Mouse (Mus musculus) macrophage (primary cell): ENCODE measurements around the gene Gm28230. TPM values are rescaled to one million over a fixed set of nuclear protein-coding genes. Genes with fewer than 3 reads are reported as not detected.

ENCODE experiments used
- H3K27ac ChIP-seq: fragments of 350-480 bp; formaldehyde crosslinking; 2 replicates; pipeline ENCODE4 v1.9.0; 2021
- H3K36me3 ChIP-seq: fragments of 350-480 bp; formaldehyde crosslinking; 2 replicates; pipeline ENCODE4 v1.9.0; 2021; ENCODE audit errors: inconsistent target
- H3K4me3 ChIP-seq: fragments of 350-480 bp; formaldehyde crosslinking; 2 replicates; pipeline ENCODE4 v1.9.0; 2021; ENCODE audit errors: inconsistent target
- H3K79me2 ChIP-seq: fragments of 350-480 bp; formaldehyde crosslinking; 2 replicates; pipeline ENCODE4 v1.9.0; 2021; ENCODE audit errors: inconsistent target
- WGBS: methylation state at CpG from one replicate; pipeline ENCODE4 v1.1.7; 2026; ENCODE audit warnings: inconsistent platforms; ENCODE audit not compliant: missing documents; 5-methylcytosine and 5-hydroxymethylcytosine counted together
- polyA plus RNA-seq: library from polyadenylated mRNA; stranded (reverse); fragments of 250-400 nt; gene quantifications from 3 replicates; pipeline ENCODE4 v1.2.4, GENCODE M21; 2018; ENCODE audit warnings: inconsistent platforms

The Gm28230 gene
- polyA plus RNA-seq, 1 experiment from 2014 or later, result not detected

DNA sequence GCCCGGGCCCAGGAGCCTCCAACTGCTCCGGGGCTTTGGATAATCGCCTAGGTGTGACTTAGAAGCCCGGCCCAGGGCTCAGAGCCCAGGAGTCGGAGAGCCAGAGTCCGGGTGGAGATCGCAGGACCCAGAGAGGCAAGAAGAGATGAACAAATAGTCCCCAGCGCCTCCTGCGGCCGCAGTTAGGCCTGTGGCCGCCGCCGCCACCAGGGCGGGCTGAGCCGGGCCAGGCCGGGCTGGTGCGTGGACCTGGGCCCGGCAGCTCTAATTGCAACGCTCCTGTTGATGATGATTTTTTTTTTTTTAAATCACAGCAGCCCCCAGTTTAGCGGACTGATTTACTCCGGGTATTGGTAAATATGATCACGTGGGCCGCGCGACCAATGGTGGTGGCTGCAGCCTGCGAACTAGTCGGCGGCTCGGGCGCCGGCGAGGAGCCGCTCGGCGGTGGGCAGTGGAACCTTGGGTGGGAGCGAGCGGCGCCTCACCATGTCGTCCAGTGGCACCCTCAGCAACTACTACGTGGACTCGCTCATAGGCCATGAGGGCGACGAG lies 28.9 kb upstream of the Gm28230 start, which contains the start of gene Hoxd9:
TSS of gene Hoxd9 (plus strand) at position 161 of the 555 bp plus-strand sequence.
- Histone ChIP-seq H3K27ac (no peak within 1 kb of the TSS), H3K36me3 (no peaks in the 10 kb centered on the region), H3K79me2 (no peaks in the 10 kb centered on the region), H3K4me3 (no peak within 1 kb of the TSS)
- WGBS, result 2% methylated on average over 39 of the region's 43 CpGs

GRCm38 (mm10) chr2:74698201-74699052 lies 28.1 kb upstream of the Gm28230 start:
- Histone ChIP-seq H3K27ac (no peak overlapping the region), H3K4me3 (no peak overlapping the region)
- 5% methylated on average over 76 of the region's 86 CpGs for WGBS

DNA sequence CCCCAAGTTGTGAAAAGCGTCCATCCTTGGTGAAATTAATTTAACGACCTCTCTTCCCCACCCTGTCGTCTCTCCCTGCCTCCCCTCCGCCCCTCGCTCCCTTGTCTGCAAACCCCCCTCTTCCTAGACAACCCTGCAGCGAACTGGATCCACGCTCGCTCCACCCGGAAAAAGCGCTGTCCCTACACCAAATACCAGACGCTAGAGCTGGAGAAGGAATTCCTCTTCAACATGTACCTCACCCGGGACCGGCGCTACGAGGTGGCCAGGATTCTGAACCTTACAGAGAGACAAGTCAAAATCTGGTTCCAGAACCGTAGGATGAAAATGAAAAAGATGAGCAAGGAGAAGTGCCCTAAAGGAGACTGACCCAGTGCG lies 27.5 kb upstream of the Gm28230 start:
- Histone ChIP-seq H3K36me3 (no peaks in the 10 kb centered on the region), H3K4me3 (no peak overlapping the region), H3K27ac (no peak overlapping the region), H3K79me2 (no peaks in the 10 kb centered on the region)
- WGBS, result 10% methylated on average over 17 of the region's 17 CpGs

More at GRCm38 (mm10) chr2:74698201-74699052, 28.1 kb upstream of the Gm28230 start:
- Histone ChIP-seq H3K36me3 (no peaks in the 10 kb centered on the region), H3K79me2 (no peaks in the 10 kb centered on the region)

- H3K36me3 ChIP-seq, result no peaks in the 10 kb centered on the region
- H3K4me3 ChIP-seq, result no peak overlapping the region
- WGBS, result 24% methylated on average over 22 of the region's 23 CpGs
- H3K27ac ChIP-seq, result no peak overlapping the region
- no peaks in the 10 kb centered on the region for H3K79me2 ChIP-seq
These were observed 26.6 kb upstream of the Gm28230 start for GRCm38 (mm10) chr2:74699664-74700545.

DNA sequence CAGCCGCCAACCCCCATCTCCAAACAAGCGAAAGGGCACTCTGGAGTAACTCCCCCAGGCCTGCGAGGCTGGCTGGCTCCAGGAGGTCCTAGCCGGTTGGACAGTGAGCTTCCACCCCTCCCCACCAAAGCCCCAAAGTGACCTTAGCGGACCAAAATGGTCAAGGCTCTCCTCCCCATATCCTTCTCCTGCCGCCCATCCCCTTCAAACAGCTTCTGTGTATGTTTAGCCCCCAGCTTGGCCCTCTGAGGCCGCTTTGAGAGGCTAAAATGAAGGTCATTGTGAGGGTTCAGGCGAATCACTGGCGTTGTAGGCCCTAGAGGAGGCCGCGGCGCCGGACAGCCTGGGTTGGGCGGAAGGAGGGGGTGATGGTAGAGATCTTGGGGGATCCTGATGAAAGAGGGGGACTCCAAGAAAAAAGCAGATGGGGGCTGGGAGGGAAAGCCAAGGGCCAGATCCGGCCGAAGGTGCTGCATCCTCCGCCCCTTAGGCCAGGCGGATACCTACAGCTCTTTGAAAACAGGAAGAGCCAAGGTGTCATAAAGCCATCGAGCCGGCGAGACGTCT lies 25.9 kb upstream of the Gm28230 start:
- no peak overlapping the region for H3K4me3 ChIP-seq
- WGBS, result 29% methylated on average over 22 of the region's 22 CpGs
- H3K36me3 ChIP-seq, result no peaks in the 10 kb centered on the region
- H3K27ac ChIP-seq, result no peak overlapping the region
- no peaks in the 10 kb centered on the region for H3K79me2 ChIP-seq

DNA sequence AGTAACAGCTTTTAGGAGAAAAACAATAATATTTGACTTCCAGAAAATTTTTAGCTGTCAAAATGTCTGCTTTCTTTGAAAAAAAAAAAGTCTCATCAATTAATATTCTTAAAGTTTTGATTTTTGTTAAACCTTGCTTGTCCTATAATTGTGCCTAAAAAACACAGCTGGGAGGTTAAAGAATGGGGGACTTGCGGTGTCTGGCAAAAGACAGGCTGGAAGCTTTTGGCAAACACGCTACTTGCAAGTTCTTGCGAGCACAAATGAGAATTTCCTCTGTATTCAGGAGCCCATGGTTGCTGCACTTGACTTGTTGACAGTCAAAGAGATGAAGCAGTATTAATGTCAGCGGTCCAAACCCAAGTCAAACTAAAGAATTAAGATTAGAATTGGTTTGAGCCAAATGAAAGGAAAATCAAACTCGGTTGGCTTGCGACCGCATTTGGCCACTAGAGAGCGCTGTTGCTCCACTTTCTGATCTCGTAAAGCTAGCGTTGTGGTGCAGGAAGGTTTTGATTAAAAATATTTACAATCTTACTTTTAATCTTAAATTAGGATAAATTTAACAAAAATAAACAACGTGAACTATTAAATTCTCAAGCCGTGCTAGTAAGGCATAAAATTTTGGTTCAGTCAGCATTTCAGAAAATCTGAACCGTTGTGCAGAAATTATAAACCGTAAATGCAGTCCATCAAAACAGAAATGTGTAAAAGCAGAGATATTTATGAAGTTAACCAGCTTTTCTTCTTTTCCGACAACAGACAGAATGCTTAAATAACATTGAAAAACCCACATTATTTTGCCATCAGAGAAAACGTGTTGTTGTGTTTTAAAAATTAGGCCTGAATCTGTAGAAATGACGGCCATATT lies 24.3 kb upstream of the Gm28230 start:
- Histone ChIP-seq H3K4me3 (no peak overlapping the region), H3K79me2 (no peaks in the 10 kb centered on the region), H3K27ac (no peak overlapping the region), H3K36me3 (no peaks in the 10 kb centered on the region)
- 14% methylated on average over 15 of the region's 17 CpGs for WGBS

GRCm38 (mm10) chr2:74702820-74703219 lies 23.7 kb upstream of the Gm28230 start:
- no peaks in the 10 kb centered on the region for H3K79me2 ChIP-seq
- no peak overlapping the region for H3K27ac ChIP-seq
- 49% methylated on average over 6 of the region's 6 CpGs for WGBS
- no peak overlapping the region for H3K4me3 ChIP-seq
- H3K36me3 ChIP-seq, result no peaks in the 10 kb centered on the region

DNA sequence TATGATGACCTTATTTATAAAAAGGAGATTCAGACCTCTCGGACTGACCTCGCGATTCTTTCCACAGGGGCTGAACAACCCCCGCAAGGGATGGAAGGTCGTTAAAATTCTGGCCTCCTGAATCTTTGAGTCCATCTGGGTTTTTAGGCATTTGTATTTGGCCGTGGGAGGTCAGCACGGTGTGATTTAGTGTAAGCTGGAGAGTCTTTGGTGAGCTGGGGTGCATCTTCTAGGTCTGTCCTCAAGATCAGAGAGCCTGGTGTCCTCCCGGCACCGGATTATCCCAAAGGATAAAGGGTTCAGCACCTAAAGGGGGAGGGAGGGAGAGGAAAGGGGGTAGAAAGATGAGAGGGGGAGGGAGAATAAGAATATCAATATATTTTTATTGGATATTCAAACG lies 23.2 kb upstream of the Gm28230 start:
- H3K79me2 ChIP-seq, result no peaks in the 10 kb centered on the region
- H3K27ac ChIP-seq, result no peak overlapping the region
- WGBS, result 26% methylated on average over 9 of the region's 10 CpGs
- H3K4me3 ChIP-seq, result no peak overlapping the region
- H3K36me3 ChIP-seq, result no peaks in the 10 kb centered on the region

DNA sequence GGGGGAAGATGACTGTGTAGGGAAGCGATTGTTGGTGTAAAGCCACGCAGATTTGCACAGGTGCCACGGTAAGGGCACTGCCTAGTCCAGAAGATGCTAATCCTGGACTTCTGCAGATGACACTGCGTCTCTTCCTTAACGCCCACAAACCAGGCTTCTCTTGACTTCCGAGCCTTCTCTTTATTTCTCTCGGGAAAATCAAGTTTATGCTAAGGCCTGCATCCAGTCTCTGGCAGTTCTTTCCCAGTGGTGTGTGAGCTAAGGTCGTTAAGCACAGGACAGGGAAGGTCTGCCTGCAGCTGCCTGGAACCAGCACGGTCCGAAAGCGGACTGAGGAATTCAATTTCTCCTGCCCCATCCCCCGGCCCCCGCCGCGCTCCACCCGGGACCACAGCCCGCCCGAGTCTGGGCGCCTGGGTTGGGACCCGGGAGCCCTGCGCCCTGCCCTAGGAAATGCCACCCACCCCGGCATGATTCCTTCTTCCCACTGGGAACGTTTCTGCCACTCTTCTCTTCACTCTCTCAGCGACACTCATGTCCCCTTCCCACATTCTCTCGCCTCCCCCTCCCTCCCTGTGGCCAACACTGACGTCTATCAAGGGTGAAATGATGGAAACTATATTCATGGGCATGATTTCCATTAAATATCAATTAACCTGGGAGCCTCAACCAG lies 22.7 kb upstream of the Gm28230 start:
- Histone ChIP-seq H3K36me3 (no peaks in the 10 kb centered on the region), H3K4me3 (no peak overlapping the region), H3K27ac (no peak overlapping the region), H3K79me2 (no peaks in the 10 kb centered on the region)
- 12% methylated on average over 26 of the region's 26 CpGs for WGBS

DNA sequence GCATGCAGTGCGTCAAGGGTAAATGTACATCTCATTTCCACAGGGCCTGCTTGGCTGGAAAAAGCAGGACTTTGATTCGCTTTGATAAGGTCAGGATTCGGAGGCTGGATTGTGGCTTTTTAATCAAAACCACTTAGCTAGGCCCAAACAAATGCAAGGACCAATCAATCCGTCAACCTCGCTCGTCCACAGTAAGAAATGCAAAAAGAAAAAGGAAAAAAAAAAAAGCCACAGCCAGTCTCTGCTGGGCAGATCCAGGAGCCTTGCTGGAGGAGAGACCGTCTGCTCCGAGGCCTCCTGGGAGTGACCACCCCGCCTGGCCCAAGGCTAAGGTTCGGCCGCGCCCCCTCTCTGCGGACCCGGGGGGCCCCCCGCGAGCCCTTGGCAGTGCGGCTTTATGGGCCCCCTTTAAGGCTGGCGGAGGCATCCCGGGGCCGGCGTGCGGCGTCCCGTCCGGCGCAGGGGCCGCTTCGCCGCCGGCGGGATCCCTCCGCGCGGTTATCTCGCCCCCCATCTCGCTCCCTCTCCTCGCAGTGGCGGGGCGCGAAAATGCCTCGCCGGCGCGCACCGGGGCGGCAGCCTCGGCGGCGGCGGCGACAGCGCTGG lies 22.0 kb upstream of the Gm28230 start, which contains the start of gene Hoxd8:
TSS of gene Hoxd8 (plus strand) at position 223 of the 606 bp plus-strand sequence.
- Histone ChIP-seq H3K36me3 (no peaks in the 10 kb centered on the region), H3K79me2 (no peaks in the 10 kb centered on the region), H3K4me3 (no peak within 1 kb of the TSS), H3K27ac (no peak within 1 kb of the TSS)
- WGBS, result 7% methylated on average over 43 of the region's 52 CpGs

- under 1% methylated on average over 59 of the region's 66 CpGs for WGBS
- no peaks in the 10 kb centered on the region for H3K79me2 ChIP-seq
- no peak overlapping the region for H3K27ac ChIP-seq
- H3K36me3 ChIP-seq, result no peaks in the 10 kb centered on the region
- H3K4me3 ChIP-seq, result no peak overlapping the region
These were observed 21.5 kb upstream of the Gm28230 start for GRCm38 (mm10) chr2:74704999-74705466.

- Histone ChIP-seq H3K36me3 (no peaks in the 10 kb centered on the region), H3K79me2 (no peaks in the 10 kb centered on the region), H3K4me3 (no peak overlapping the region), H3K27ac (no peak overlapping the region)
- 1% methylated on average over 71 of the region's 85 CpGs for WGBS
These were observed 20.9 kb upstream of the Gm28230 start for GRCm38 (mm10) chr2:74705467-74706089.
